Mouse (Mus musculus) kidney, adult 2 months (tissue): ENCODE data around the gene Prkd2. TPM values are rescaled to one million over a fixed set of nuclear protein-coding genes. Genes with fewer than 3 reads are reported as not detected.
A peak's percentile ranks its signal among the peaks of the same experiment; 100 is the strongest.

Experiments used
- DNase-seq: peaks from one replicate; pipeline ENCODE4 v3.0.0; 2021
- H3K27ac ChIP-seq: fragments of 200-500 bp; 2 replicates; pipeline ENCODE4 v1.5.1; 2012; ENCODE audit warnings: low read depth, low read length, control low read depth, inconsistent platforms; ENCODE audit not compliant: insufficient read depth
- H3K27me3 ChIP-seq: fragments of 200-500 bp; replicated peaks from 2 replicates; pipeline ENCODE4 v1.6.1; 2012; ENCODE audit warnings: mild to moderate bottlenecking, moderate library complexity, low read length, inconsistent platforms; ENCODE audit not compliant: control insufficient read depth, insufficient read depth
- H3K36me3 ChIP-seq: fragments of 200-500 bp; 2 replicates; pipeline ENCODE4 v1.6.1; 2012; ENCODE audit warnings: mild to moderate bottlenecking, moderate library complexity, low read length, inconsistent platforms; ENCODE audit not compliant: control insufficient read depth, insufficient read depth
- H3K4me1 ChIP-seq: fragments of 200-500 bp; 2 replicates; pipeline ENCODE4 v1.6.1; 2011; ENCODE audit warnings: low read length; ENCODE audit not compliant: control insufficient read depth, insufficient read depth
- H3K4me3 ChIP-seq: fragments of 200-500 bp; 2 replicates; pipeline ENCODE4 v1.5.1; 2011; ENCODE audit warnings: mild to moderate bottlenecking, low read depth, low read length, control low read depth; ENCODE audit not compliant: insufficient read depth
- CTCF ChIP-seq: fragments of 200-500 bp; conservative IDR thresholded peaks from 2 replicates; pipeline ENCODE4 v1.5.1; 2011; ENCODE audit warnings: low read depth, mild to moderate bottlenecking, control low read depth, low read length, moderate library complexity, mixed read lengths; ENCODE audit not compliant: insufficient read depth, insufficient read length
- POLR2A ChIP-seq: fragments of 200-500 bp; IDR thresholded peaks from one replicate; pipeline ENCODE4 v1.6.1; 2011; ENCODE audit warnings: low read depth, low read length, control low read depth
- WGBS: fragments of 180-500 bp; shearing (Covaris S2); methylation state at CpG from one replicate; pipeline ENCODE4 v1.1.7; 2018; 5-methylcytosine and 5-hydroxymethylcytosine counted together
- polyA plus RNA-seq: library from polyadenylated mRNA; depleted of rRNA; stranded (reverse); fragments of >200 nt; gene quantifications from 2 replicates; pipeline ENCODE4 v1.2.3, GENCODE M21; 2012

Gene Prkd2
- polyA plus RNA-seq, 1 experiment = 23.3 TPM

DNA sequence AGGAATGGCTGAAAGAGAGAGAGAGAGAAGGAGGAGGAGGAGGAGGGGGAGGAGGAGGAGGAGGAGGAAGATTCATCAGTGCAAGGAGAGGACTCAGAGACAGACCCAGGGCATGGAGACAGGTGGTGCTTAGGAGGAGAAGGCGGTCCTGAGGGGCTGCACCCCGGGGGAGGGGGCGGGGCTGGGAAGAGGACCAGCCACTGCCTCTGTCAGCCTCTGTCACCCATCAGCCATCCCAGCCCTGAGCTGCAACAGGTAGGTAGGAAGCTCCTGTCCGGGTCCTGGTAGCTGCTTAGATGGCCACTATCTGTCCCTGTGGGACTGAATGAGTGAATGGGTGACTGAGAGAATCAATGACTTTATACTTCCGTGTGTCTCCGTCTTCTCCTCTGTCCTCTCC lies 50.9 kb downstream of the Prkd2 start:
- H3K36me3 ChIP-seq = no peaks in the 10 kb centered on the region
- TF ChIP-seq POLR2A (no peak), CTCF (no peak)
- 15% methylated on average over 3 of the region's 6 CpGs for WGBS
- no peaks in the 10 kb centered on the region; the same call in 1 of the 2 replicates for H3K27me3 ChIP-seq
- no peaks in the 10 kb centered on the region for H3K4me1 ChIP-seq
- no peak overlapping the region for H3K27ac ChIP-seq
- DNase-seq = no peak
- no peak overlapping the region for H3K4me3 ChIP-seq

GRCm38 (mm10) chr7:16894279-16894678 lies 51.6 kb downstream of the Prkd2 start:
- no peak overlapping the region for H3K27ac ChIP-seq
- H3K4me3 ChIP-seq = no peak overlapping the region
- H3K4me1 ChIP-seq = no peaks in the 10 kb centered on the region
- TF ChIP-seq POLR2A (no peak), CTCF (no peak)
- 10% methylated on average over 4 of the region's 4 CpGs for WGBS
- H3K36me3 ChIP-seq = no peaks in the 10 kb centered on the region
- H3K27me3 ChIP-seq = no peaks in the 10 kb centered on the region; the same call in 1 of the 2 replicates
- DNase-seq = no peak

DNA sequence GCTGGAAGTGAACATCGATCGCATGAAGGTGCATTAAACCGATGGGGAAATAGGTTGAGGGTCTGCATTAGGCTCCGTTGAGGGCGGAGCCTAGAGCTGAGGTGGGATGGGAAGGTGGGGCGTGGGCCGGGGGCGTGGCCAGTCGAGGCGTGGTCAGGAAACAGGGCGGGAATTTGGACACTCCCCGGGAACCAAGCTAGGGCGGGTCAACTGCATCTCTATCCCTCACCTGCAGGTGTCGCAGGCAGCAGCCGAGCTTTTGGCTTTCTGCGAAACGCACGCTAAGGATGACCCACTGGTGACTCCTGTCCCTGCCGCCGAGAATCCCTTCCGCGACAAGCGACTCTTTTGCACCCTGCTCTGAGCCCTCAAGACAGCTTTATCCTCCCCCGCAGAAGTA lies 52.3 kb downstream of the Prkd2 start:
- Histone ChIP-seq H3K36me3 (no peaks in the 10 kb centered on the region), H3K27ac (no peak overlapping the region), H3K27me3 (no peaks in the 10 kb centered on the region; the same call in 1 of the 2 replicates), H3K4me1 (no peaks in the 10 kb centered on the region), H3K4me3 (no peak overlapping the region)
- TF ChIP-seq CTCF (peak; percentile 84), POLR2A (no peak)
- DNase-seq = peak; percentile 80
- 1% methylated on average over 24 of the region's 24 CpGs for WGBS

DNA sequence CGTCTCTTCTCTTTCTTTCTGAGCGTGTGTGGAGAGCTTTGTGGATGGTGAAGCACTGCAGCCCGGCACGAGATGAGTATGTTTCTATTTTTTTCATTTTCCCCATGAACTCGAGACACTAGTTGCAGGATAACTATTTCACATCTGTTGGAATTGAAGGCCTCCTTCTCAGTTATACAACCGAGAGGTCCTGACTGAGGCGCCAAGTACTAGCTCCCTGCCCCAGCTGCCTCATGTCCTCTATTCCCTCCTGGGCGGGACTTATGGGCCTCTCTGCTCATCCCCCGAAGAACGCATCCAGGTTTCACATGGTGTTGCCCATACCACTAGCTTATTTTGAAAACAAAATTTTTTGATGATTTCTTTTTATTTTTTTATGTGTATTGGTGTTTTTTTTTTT lies 52.8 kb downstream of the Prkd2 start:
- no peak for TF ChIP-seq CTCF
- no peak for TF ChIP-seq POLR2A
- 37% methylated on average over 10 of the region's 10 CpGs for WGBS
- Histone ChIP-seq H3K27me3 (no peaks in the 10 kb centered on the region; the same call in 1 of the 2 replicates), H3K4me1 (no peaks in the 10 kb centered on the region), H3K27ac (no peak overlapping the region), H3K4me3 (no peak overlapping the region), H3K36me3 (no peaks in the 10 kb centered on the region)
- no peak for DNase-seq

DNA sequence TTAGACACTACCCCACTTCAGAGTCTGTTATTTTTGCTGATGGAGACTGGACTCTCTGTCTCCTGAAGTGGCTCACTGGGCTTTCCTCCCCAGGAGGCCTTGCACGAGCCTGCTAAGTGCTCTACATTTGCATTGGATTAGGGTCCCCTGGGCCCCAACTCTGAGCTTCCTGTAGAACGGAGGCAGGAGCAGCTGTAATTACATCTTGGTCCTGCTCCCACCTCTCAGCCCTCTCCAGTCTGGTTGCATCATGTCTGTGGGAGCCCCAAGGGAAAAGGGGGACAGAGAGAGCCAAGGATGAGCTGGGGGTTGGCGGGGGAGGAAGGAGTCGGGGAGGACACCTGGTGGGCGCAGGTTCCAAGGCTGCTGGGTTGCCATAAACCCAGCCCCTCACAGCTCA lies 57.8 kb downstream of the Prkd2 start:
- Histone ChIP-seq H3K27ac (no peak overlapping the region), H3K36me3 (no peaks in the 10 kb centered on the region), H3K4me1 (no peaks in the 10 kb centered on the region), H3K27me3 (no peaks in the 10 kb centered on the region), H3K4me3 (no peak overlapping the region)
- TF ChIP-seq POLR2A (no peak), CTCF (no peak)
- WGBS = 40% methylated on average over 5 of the region's 5 CpGs
- DNase-seq = no peak

- H3K27me3 ChIP-seq = no peaks in the 10 kb centered on the region
- DNase-seq = no peak
- 89% methylated on average over 2 of the region's 2 CpGs for WGBS
- H3K27ac ChIP-seq = no peak overlapping the region
- no peak overlapping the region for H3K4me3 ChIP-seq
- TF ChIP-seq CTCF (no peak), POLR2A (no peak)
- H3K4me1 ChIP-seq = no peaks in the 10 kb centered on the region
- no peaks in the 10 kb centered on the region for H3K36me3 ChIP-seq
These were observed 60.8 kb downstream of the Prkd2 start for GRCm38 (mm10) chr7:16903439-16903955.

- Histone ChIP-seq H3K36me3 (no peaks in the 10 kb centered on the region), H3K4me1 (no peaks in the 10 kb centered on the region), H3K27me3 (no peaks in the 10 kb centered on the region), H3K27ac (no peak overlapping the region), H3K4me3 (no peak overlapping the region)
- TF ChIP-seq CTCF (no peak), POLR2A (no peak)
- no peak for DNase-seq
- 34% methylated on average over 9 of the region's 10 CpGs for WGBS
These were observed 61.5 kb downstream of the Prkd2 start for GRCm38 (mm10) chr7:16904120-16904675.
